Mouse (Mus musculus): ENCODE results near the gene Cntfr.

DNA sequence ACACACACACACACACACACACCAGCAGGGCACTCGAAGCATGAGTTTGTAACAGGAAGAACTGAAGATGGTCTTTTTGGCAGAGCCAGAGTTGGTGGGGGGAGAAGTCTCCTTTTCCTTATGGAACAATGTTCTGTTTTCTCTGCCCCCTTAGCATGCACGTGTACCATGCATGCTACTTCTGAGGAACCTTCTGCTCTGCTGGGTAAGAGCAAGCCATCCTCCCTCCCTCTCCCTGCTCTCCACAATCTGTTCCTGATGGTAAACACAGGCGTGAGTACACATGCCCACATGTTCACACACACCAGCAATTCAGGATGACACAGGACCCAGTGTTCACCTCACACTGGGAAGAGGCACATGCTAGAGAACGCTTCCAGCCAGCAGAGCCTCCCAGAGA is 15.7 kb downstream of the Cntfr start:
- TF ChIP-seq CTCF (IDR thresholded peaks at IDR 0.05; ENCODE audit: low read depth) (no peak), EP300 (optimal IDR thresholded peaks at IDR 0.05) (no peak)
